Mouse (Mus musculus): Measurements from ENCODE around the gene Cysrt1. TPM values are rescaled to one million over a fixed set of nuclear protein-coding genes. Genes with fewer than 3 reads are reported as not detected.

Gene Cysrt1
- polyA plus RNA-seq, 1 experiment, result 0.25 TPM

GRCm38 (mm10) chr2:25288734-25289345 is 46.6 kb upstream of the Cysrt1 start:
- H3ac ChIP-seq (ENCODE audit: control insufficient read depth, insufficient read length, low read depth), result no peak overlapping the region
- TF ChIP-seq CEBPB (IDR thresholded peaks at IDR 0.05; ENCODE audit: low read depth) (no peak), CTCF (IDR thresholded peaks at IDR 0.05; ENCODE audit: control insufficient read depth, insufficient read depth, insufficient read length) (no peak), FOSL1 (IDR thresholded peaks at IDR 0.05; ENCODE audit: insufficient read depth, low read length, poor library complexity, severe bottlenecking) (no peak), MAX (IDR thresholded peaks at IDR 0.05) (no peak), MYOD1 (IDR thresholded peaks at IDR 0.05; ENCODE audit: control insufficient read depth, insufficient read length, low read depth) (no peak)
- peaks cover 23% of the 10 kb centered on the region for H3K36me3 ChIP-seq (ENCODE audit: control insufficient read depth, insufficient read depth)
- no peaks in the 10 kb centered on the region for H3K79me3 ChIP-seq (ENCODE audit: low read depth)
- peaks cover 48% of the 10 kb centered on the region for H3K27me3 ChIP-seq (ENCODE audit: control insufficient read depth, insufficient read depth, insufficient read length)
- no peak overlapping the region for H3K4me3 ChIP-seq (ENCODE audit: insufficient read depth, poor library complexity, severe bottlenecking)
- no peaks in the 10 kb centered on the region for H3K79me2 ChIP-seq (ENCODE audit: control insufficient read depth, insufficient read depth)

GRCm38 (mm10) chr2:25287927-25288649 is 45.8 kb upstream of the Cysrt1 start, which contains the start of gene Tmem210:
Gene Tmem210, plus strand, starts transcription at chr2:25288145.
- H3K36me3 ChIP-seq (ENCODE audit: control insufficient read depth, insufficient read depth), result peaks cover 29% of the 10 kb centered on the region
- no peak within 1 kb of the TSS for H3K4me3 ChIP-seq (ENCODE audit: insufficient read depth, poor library complexity, severe bottlenecking)
- TF ChIP-seq FOSL1 (IDR thresholded peaks at IDR 0.05; ENCODE audit: insufficient read depth, low read length, poor library complexity, severe bottlenecking) (no peak), USF1 (IDR thresholded peaks at IDR 0.05; ENCODE audit: low read depth) (no peak), MAX (IDR thresholded peaks at IDR 0.05) (no peak)
- no peaks in the 10 kb centered on the region for H3K79me2 ChIP-seq (ENCODE audit: control insufficient read depth, insufficient read depth)
- peaks cover 42% of the 10 kb centered on the region for H3K27me3 ChIP-seq (ENCODE audit: control insufficient read depth, insufficient read depth, insufficient read length)
- H3K79me3 ChIP-seq (ENCODE audit: low read depth), result no peaks in the 10 kb centered on the region
- H3ac ChIP-seq (ENCODE audit: control insufficient read depth, insufficient read length, low read depth), result no peak within 1 kb of the TSS

- Histone ChIP-seq H3ac (ENCODE audit: control insufficient read depth, insufficient read length, low read depth) (no peak overlapping the region), H3K27me3 (ENCODE audit: control insufficient read depth, insufficient read depth, insufficient read length) (peaks cover 38% of the 10 kb centered on the region), H3K79me2 (ENCODE audit: control insufficient read depth, insufficient read depth) (no peaks in the 10 kb centered on the region), H3K4me3 (ENCODE audit: insufficient read depth, poor library complexity, severe bottlenecking) (no peak overlapping the region), H3K79me3 (ENCODE audit: low read depth) (no peaks in the 10 kb centered on the region), H3K36me3 (ENCODE audit: control insufficient read depth, insufficient read depth) (peaks cover 39% of the 10 kb centered on the region)
- no peak for TF ChIP-seq MYOD1 (IDR thresholded peaks at IDR 0.05; ENCODE audit: control insufficient read depth, insufficient read length, low read depth)
- no peak for TF ChIP-seq USF1 (IDR thresholded peaks at IDR 0.05; ENCODE audit: low read depth)
- no peak for TF ChIP-seq MAX (IDR thresholded peaks at IDR 0.05)
- TF ChIP-seq CTCF (IDR thresholded peaks at IDR 0.05; ENCODE audit: control insufficient read depth, insufficient read depth, insufficient read length), result no peak
- TF ChIP-seq FOSL1 (IDR thresholded peaks at IDR 0.05; ENCODE audit: insufficient read depth, low read length, poor library complexity, severe bottlenecking), result no peak
- no peak for TF ChIP-seq MYOG (IDR thresholded peaks at IDR 0.05; ENCODE audit: control insufficient read depth, extremely low read depth, insufficient read length)
- no peak for TF ChIP-seq CEBPB (IDR thresholded peaks at IDR 0.05; ENCODE audit: low read depth)
Measured at GRCm38 (mm10) chr2:25286837-25287636, 44.8 kb upstream of the Cysrt1 start.

- Histone ChIP-seq H3K36me3 (ENCODE audit: control insufficient read depth, insufficient read depth) (peaks cover 45% of the 10 kb centered on the region), H3K79me2 (ENCODE audit: control insufficient read depth, insufficient read depth) (no peaks in the 10 kb centered on the region), H3K79me3 (ENCODE audit: low read depth) (no peaks in the 10 kb centered on the region), H3ac (ENCODE audit: control insufficient read depth, insufficient read length, low read depth) (no peak overlapping the region), H3K27me3 (ENCODE audit: control insufficient read depth, insufficient read depth, insufficient read length) (peaks cover 31% of the 10 kb centered on the region), H3K4me3 (ENCODE audit: insufficient read depth, poor library complexity, severe bottlenecking) (no peak overlapping the region)
- TF ChIP-seq MAX (IDR thresholded peaks at IDR 0.05) (no peak), FOSL1 (IDR thresholded peaks at IDR 0.05; ENCODE audit: insufficient read depth, low read length, poor library complexity, severe bottlenecking) (no peak), CTCF (IDR thresholded peaks at IDR 0.05; ENCODE audit: control insufficient read depth, insufficient read depth, insufficient read length) (no peak), MYOG (IDR thresholded peaks at IDR 0.05; ENCODE audit: control insufficient read depth, extremely low read depth, insufficient read length) (no peak), CEBPB (IDR thresholded peaks at IDR 0.05; ENCODE audit: low read depth) (no peak), MYOD1 (IDR thresholded peaks at IDR 0.05; ENCODE audit: control insufficient read depth, insufficient read length, low read depth) (no peak), USF1 (IDR thresholded peaks at IDR 0.05; ENCODE audit: low read depth) (no peak)
Measured at GRCm38 (mm10) chr2:25286314-25286713, 44.1 kb upstream of the Cysrt1 start.

- no peak overlapping the region for H3ac ChIP-seq (ENCODE audit: control insufficient read depth, insufficient read length, low read depth)
- peaks cover 23% of the 10 kb centered on the region for H3K27me3 ChIP-seq (ENCODE audit: control insufficient read depth, insufficient read depth, insufficient read length)
- H3K79me2 ChIP-seq (ENCODE audit: control insufficient read depth, insufficient read depth), result no peaks in the 10 kb centered on the region
- no peaks in the 10 kb centered on the region for H3K79me3 ChIP-seq (ENCODE audit: low read depth)
- TF ChIP-seq CEBPB (IDR thresholded peaks at IDR 0.05; ENCODE audit: low read depth) (no peak), MYOG (IDR thresholded peaks at IDR 0.05; ENCODE audit: control insufficient read depth, extremely low read depth, insufficient read length) (no peak), CTCF (IDR thresholded peaks at IDR 0.05; ENCODE audit: control insufficient read depth, insufficient read depth, insufficient read length) (no peak), MYOD1 (IDR thresholded peaks at IDR 0.05; ENCODE audit: control insufficient read depth, insufficient read length, low read depth) (no peak), USF1 (IDR thresholded peaks at IDR 0.05; ENCODE audit: low read depth) (no peak), MAX (IDR thresholded peaks at IDR 0.05) (no peak), FOSL1 (IDR thresholded peaks at IDR 0.05; ENCODE audit: insufficient read depth, low read length, poor library complexity, severe bottlenecking) (no peak)
- H3K4me3 ChIP-seq (ENCODE audit: insufficient read depth, poor library complexity, severe bottlenecking), result no peak overlapping the region
- H3K36me3 ChIP-seq (ENCODE audit: control insufficient read depth, insufficient read depth), result peaks cover 52% of the 10 kb centered on the region
Measured at GRCm38 (mm10) chr2:25285551-25285950, 43.3 kb upstream of the Cysrt1 start.
